Mouse (Mus musculus) intestine, embryonic 14.5 days (tissue): Measurements from ENCODE around the gene Mbnl2. TPM values are rescaled to one million over a fixed set of nuclear protein-coding genes. Genes with fewer than 3 reads are reported as not detected.

ENCODE experiments used
- ATAC-seq: fragments of 200-750 bp; cut with Nextera tagmentation; replicated peaks from 2 replicates; pipeline ENCODE4 v1.8.0; 2017; ENCODE audit warnings: low read depth, moderate number of reproducible peaks, moderate TSS enrichment, moderate library complexity; ENCODE audit not compliant: low FRiP score, low TSS enrichment
- DNase-seq: peaks from one replicate; pipeline ENCODE4 v3.0.0-alpha.2; 2018; ENCODE audit warnings: low spot score
- H3K27ac ChIP-seq: fragments of 300-500 bp; sonication (generic); 2 replicates; pipeline ENCODE4 v1.5.1; 2014; ENCODE audit warnings: low read depth, mild to moderate bottlenecking, control low read depth
- H3K27me3 ChIP-seq: fragments of 300-500 bp; sonication (generic); replicated peaks from 2 replicates; pipeline ENCODE4 v1.6.1; 2014; ENCODE audit warnings: low read length, control low read depth; ENCODE audit not compliant: control insufficient read depth, insufficient read depth
- H3K36me3 ChIP-seq: fragments of 300-500 bp; sonication (generic); 2 replicates; pipeline ENCODE4 v1.6.1; 2014; ENCODE audit warnings: low read length, control low read depth; ENCODE audit not compliant: control insufficient read depth, insufficient read depth
- H3K4me1 ChIP-seq: fragments of 300-500 bp; sonication (generic); replicated peaks from 2 replicates; pipeline ENCODE4 v1.6.1; 2014; ENCODE audit warnings: low read length, control low read depth, mixed read lengths; ENCODE audit not compliant: control insufficient read depth, insufficient read depth
- H3K4me2 ChIP-seq: fragments of 300-500 bp; sonication (generic); 2 replicates; pipeline ENCODE4 v1.6.1; 2014; ENCODE audit warnings: low read length
- H3K4me3 ChIP-seq: fragments of 300-500 bp; sonication (generic); 2 replicates; pipeline ENCODE4 v1.5.1; 2014; ENCODE audit warnings: low read depth, low read length, control low read depth, mixed read lengths
- H3K9ac ChIP-seq: fragments of 300-500 bp; sonication (generic); 2 replicates; pipeline ENCODE4 v1.6.1; 2014; ENCODE audit warnings: mild to moderate bottlenecking, low read length
- H3K9me3 ChIP-seq: fragments of 300-500 bp; sonication (generic); 2 replicates; pipeline ENCODE4 v1.6.1; 2016; ENCODE audit warnings: low read length, control low read depth; ENCODE audit not compliant: control insufficient read depth
- WGBS: fragments of 180-500 bp; shearing (Covaris S2); extraction: QIAGEN DNeasy Blood & Tissue Kit; methylation state at CpG from one replicate; pipeline ENCODE4 v1.1.7; 2014; 5-methylcytosine and 5-hydroxymethylcytosine counted together
- polyA plus RNA-seq: library from polyadenylated mRNA; unstranded; fragments of >200 nt; fragmentation: Nextera tagmentation; extraction: Ambion mirVana; gene quantifications from 2 replicates; pipeline ENCODE4 v1.2.1, GENCODE M21; 2014

Mbnl2 gene
- 111 and 118 TPM in 2 replicates for polyA plus RNA-seq

DNA sequence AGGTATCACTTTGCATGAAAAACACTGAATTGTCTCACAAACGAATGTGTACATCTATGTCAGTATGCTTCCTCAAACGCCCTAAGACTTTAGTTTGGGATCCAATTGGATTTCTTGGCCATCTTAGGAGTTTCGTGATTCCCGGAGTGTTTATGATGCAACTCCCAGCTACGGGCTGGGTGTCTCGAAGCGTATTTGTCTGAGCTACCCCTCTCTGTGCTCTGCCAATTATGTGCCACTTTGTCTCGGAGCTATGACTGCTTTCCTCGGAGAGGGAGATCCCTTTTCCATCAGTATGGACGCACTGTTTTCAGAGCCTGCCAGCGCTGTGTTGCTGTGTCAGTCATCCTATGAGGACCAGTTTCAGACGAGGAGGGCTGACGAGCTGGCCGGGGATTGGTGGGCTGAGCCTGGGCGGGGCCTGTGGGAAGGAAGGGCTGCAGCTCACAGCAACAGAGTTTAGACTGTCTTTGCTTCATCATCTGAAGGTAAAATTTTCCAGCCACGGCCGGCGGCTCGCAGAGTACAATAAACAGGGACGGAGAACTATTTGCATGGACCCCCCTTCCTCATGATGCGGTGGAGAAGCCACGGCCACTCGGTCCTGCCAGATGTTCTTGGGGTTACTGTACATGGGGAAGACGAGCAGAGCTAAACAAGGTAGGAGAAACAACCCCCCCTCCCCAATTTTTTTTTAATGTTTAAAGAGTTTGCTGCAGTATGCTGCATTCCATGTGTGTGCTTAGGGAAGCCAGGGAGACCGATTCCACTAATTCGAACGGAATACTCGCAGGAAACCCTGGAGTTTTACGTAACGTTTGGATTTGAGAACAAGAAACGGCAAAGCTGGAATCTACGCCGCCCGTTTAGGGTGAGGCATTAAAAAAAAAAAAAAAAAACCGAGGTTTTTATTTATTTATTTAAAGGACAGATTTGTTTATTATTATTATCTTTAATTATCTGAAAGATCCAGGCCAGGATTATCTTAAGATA is at the start of gene Mbnl2:
Gene Mbnl2 (plus strand): TSS at position 424 of the 993 bp plus-strand sequence.
- Histone ChIP-seq H3K27me3 (no peaks in the 10 kb centered on the region), H3K4me2 (peak within 1 kb of the TSS; percentile 91), H3K9me3 (no peaks in the 10 kb centered on the region), H3K4me3 (peak within 1 kb of the TSS; percentile 62), H3K27ac (peak within 1 kb of the TSS; percentile 91), H3K9ac (peak within 1 kb of the TSS; percentile 74), H3K36me3 (no peaks in the 10 kb centered on the region), H3K4me1 (peaks cover 33% of the 10 kb centered on the region)
- DNase-seq (peak; percentile 95), ATAC-seq (peak; percentile 94)
- WGBS: under 1% methylated on average over 35 of the region's 35 CpGs

DNA sequence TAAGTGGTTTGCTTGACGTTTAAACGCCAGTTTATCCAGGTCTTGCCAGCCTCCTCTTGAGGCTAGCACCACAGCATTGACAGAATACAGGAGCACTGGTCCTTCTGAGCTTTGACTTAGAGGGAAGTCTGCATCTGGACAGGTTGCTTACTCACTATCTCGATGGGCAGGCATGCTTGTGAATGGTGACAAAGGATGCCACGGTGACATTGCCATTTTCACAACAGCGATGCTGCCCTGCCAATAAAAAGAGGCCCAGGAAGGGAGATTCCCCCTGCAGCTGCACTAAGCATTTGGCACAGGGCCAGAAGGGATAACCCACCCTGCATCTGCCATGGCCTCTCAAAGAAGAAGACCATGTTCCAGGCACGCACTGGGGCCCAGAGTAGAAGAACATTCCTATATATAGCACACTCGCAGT is 43.4 kb upstream of the Mbnl2 start:
- peak; percentile 68 for DNase-seq
- Histone ChIP-seq H3K4me3 (no peak overlapping the region), H3K9me3 (0 out of 2 replicates have a peak, but pooled peaks cover 2% of the 10 kb centered on the region), H3K4me2 (no peak overlapping the region), H3K27ac (no peak overlapping the region), H3K36me3 (no peaks in the 10 kb centered on the region), H3K9ac (no peak overlapping the region), H3K4me1 (peaks cover 10% of the 10 kb centered on the region), H3K27me3 (no peaks in the 10 kb centered on the region)
- 31% methylated on average over 7 of the region's 7 CpGs for WGBS
- ATAC-seq: no peak

DNA sequence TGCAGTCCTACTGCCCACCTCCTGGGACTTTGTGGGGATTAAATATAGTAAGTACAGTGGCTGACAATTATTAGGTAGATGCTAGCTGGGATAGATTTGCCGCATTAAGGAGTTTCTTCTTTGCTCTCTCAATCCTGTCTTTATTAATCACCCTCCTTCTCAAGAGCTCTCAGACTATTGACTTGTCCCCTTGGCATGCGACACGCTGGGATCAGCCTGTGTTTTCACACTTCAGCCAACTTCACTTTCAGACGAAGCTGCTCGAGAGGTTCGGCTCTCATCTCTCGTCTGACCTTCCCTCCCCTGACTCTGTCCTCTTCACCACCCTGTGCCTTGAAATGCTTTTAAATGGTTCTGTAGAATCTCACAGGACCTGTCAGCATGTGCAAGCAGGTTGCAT is 39.9 kb upstream of the Mbnl2 start:
- Histone ChIP-seq H3K4me3 (no peak overlapping the region), H3K36me3 (no peaks in the 10 kb centered on the region), H3K4me1 (peaks cover 10% of the 10 kb centered on the region), H3K9ac (no peak overlapping the region), H3K27me3 (no peaks in the 10 kb centered on the region), H3K27ac (no peak overlapping the region), H3K4me2 (no peak overlapping the region), H3K9me3 (no peaks in the 10 kb centered on the region)
- ATAC-seq: no peak
- peak; percentile 47 for DNase-seq
- 50% methylated on average over 7 of the region's 7 CpGs for WGBS

DNA sequence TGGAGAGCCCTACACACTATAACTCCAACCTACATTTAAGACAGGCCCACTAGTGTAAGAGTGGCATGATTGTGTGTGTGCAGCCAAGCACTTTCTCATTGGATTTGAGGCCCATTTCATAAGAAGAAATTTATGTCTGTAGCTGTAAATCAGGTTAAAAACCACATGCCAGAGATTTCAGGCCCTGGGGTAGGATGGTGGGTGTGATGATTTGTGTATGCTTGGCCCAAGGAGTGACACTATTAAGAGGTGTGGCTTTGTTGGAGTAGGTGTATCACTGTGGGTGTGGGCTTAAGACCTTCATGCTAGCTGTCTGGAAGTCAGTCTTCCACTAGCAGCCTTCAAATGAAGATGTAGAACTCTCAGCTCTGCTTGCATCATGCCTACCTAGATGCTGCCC is 37.0 kb upstream of the Mbnl2 start:
- Histone ChIP-seq H3K4me2 (no peak overlapping the region), H3K9ac (no peak overlapping the region), H3K27ac (no peak overlapping the region), H3K27me3 (no peaks in the 10 kb centered on the region), H3K9me3 (no peaks in the 10 kb centered on the region), H3K4me3 (no peak overlapping the region), H3K36me3 (no peaks in the 10 kb centered on the region), H3K4me1 (no peaks in the 10 kb centered on the region)
- no peak for DNase-seq
- ATAC-seq: no peak

DNA sequence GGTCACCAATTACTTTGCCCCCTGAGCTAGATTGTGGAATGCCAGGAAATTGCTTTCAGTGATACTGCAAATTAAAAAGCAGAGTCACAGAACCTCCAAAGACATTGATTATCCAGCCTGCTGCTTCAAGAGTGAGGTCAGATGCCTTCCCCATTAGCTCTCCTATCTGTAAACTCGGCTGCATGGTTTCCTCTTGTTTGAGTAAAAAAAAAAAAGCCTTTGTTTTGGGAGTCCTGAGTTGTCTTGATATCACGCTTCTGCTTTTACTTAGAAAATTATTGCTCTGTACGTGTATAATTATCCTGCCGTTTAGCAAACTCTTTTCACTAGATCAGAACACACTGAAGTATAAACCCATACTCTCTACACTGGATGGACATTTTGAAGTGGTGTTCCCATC is 35.3 kb upstream of the Mbnl2 start:
- Histone ChIP-seq H3K4me1 (no peaks in the 10 kb centered on the region), H3K4me2 (no peak overlapping the region), H3K9ac (no peak overlapping the region), H3K9me3 (no peaks in the 10 kb centered on the region), H3K4me3 (no peak overlapping the region), H3K27ac (no peak overlapping the region), H3K27me3 (no peaks in the 10 kb centered on the region), H3K36me3 (no peaks in the 10 kb centered on the region)
- ATAC-seq (no peak), DNase-seq (no peak)
- WGBS: 50% methylated on average over 4 of the region's 4 CpGs

DNA sequence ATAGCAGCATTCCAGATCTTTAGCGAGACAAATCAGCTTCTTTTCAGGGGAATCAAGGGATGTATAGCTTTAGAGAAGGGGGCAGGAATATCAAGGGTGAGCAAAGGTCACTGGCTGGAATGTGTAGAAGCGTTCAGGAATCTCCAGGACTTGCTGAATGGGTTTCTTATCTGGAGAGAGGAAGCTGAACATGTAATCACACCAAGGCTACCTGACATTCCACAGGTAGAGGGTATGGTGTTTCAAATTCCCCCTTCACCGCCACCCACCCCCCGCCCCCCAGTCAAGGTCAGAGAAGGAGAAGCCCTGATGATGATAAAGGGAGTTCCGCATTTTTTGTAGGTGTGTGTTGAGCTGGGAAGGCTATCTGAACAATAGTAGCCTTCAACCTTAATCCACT is 32.8 kb upstream of the Mbnl2 start:
- Histone ChIP-seq H3K27ac (no peak overlapping the region), H3K36me3 (no peaks in the 10 kb centered on the region), H3K4me2 (no peak overlapping the region), H3K4me3 (no peak overlapping the region), H3K9me3 (no peaks in the 10 kb centered on the region), H3K9ac (no peak overlapping the region), H3K27me3 (no peaks in the 10 kb centered on the region), H3K4me1 (no peaks in the 10 kb centered on the region)
- DNase-seq: no peak
- ATAC-seq: peak; percentile 77
- WGBS: 44% methylated on average over 5 of the region's 5 CpGs

DNA sequence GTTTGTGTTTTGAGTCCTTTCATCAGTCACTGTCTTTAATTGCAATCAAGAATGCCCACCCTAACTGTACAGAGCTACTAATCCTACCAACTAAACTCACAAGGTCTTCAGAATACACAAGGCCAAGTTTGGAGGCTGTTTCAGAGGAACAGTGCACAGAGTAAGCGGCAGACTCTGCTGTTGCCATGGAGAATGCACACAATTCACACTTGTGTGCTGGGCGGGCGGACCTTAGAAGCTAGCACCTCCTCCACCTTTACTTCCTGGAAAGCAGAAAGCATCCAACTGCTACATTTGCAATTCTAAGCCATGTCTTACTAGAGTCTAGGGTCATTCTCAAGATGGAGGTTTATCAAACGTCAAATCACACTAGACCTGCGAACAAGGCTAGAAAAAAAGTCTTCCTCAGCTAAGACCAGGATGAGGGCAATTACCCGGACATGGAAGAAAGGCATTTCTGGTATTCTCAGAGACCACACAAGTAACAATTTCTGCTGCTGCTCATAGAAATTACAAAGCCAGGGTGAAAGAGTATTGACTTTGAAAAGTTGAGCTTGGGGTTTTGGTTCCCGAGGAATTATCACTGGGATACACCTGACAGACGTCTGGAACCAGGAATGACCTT is 30.3 kb upstream of the Mbnl2 start:
- ATAC-seq (no peak), DNase-seq (no peak)
- Histone ChIP-seq H3K4me3 (no peak overlapping the region), H3K9ac (no peak overlapping the region), H3K4me1 (no peaks in the 10 kb centered on the region), H3K27ac (no peak overlapping the region), H3K36me3 (no peaks in the 10 kb centered on the region), H3K27me3 (no peaks in the 10 kb centered on the region), H3K9me3 (no peaks in the 10 kb centered on the region), H3K4me2 (no peak overlapping the region)
- WGBS: 66% methylated on average over 8 of the region's 8 CpGs

DNA sequence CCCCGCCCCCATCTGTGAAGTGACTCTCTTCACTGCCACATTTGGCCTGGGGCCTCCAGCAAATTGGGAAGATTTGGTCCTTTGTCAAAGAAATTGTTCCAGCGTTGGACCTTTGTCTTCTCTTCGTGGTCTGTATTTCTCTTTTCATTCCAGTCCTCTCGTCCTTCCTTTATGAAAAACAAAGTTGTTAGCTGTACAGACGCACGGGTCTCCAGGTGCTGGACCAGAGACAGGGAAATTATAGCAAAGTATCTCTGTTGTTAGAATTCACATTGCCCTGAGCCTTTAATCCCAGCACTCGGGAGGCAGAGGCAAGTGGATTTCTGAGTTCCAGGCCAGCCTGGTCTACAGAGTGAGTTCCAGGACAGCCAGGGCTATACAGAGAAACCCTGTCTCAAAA is 22.1 kb upstream of the Mbnl2 start:
- H3K9ac ChIP-seq: no peak overlapping the region
- H3K4me2 ChIP-seq: no peak overlapping the region
- no peak overlapping the region for H3K4me3 ChIP-seq
- ATAC-seq (no peak), DNase-seq (no peak)
- no peaks in the 10 kb centered on the region for H3K9me3 ChIP-seq
- no peak overlapping the region for H3K27ac ChIP-seq
- H3K36me3 ChIP-seq: no peaks in the 10 kb centered on the region
- H3K27me3 ChIP-seq: no peaks in the 10 kb centered on the region
- peaks cover 12% of the 10 kb centered on the region for H3K4me1 ChIP-seq
- 83% methylated on average over 7 of the region's 7 CpGs for WGBS
